Mouse (Mus musculus): Measurements from ENCODE around the gene Basp1.

The Basp1 gene

DNA sequence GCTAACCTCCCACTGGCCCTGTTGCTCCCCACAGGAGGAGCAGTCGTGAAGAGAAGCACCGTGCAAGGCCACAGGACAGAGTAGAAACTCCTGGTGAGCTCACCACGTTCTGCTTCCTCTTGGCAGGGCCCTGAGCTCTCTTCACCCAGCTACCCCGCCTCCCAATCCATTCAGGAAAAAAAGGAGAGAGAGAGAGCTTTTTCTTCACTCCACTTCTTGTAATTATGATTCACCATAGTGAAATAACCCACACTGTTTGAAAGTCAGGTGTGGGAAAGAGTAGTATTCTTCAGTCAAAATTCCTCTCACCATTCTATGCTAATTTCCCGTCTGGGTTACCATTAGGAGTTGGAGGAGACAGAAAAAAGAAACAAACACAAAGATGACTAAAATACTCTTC lies 48.1 kb downstream of the Basp1 start:
- in situ Hi-C loops (cut with MboI; ENCODE audit: low sequenced_read_pairs), result no loop called here

DNA sequence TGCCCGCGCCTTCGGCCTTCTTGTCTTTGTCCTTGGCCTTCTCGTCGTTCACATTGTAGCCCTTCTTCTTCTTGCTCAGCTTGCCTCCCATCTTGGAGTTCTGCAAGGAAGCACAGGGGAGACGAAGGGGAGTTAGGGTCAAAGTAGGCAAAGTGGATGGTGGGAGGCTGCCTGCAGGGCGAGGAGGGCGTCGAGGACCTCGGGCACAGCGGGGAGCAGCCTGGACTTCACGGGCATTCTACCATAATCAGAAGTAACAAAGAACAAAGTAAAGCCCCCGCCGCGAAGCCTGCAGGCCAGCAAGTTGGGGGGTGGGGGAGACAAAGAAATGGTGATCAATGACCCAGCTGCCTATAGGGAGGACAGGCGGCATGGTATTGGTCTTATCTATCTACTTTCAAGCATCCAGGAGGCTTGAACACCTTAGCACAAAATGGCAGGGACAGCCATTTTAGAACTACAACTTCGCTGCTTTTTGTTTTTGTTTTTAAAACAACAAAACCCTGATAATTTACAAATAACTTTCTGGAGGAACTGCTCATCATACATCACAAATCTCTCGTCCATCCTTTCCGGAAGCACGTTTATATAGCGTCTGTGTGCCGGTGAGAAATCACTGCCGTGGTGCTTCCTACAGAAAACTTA lies 48.6 kb downstream of the Basp1 start:
- in situ Hi-C loops (cut with MboI; ENCODE audit: low sequenced_read_pairs), result no loop called here

DNA sequence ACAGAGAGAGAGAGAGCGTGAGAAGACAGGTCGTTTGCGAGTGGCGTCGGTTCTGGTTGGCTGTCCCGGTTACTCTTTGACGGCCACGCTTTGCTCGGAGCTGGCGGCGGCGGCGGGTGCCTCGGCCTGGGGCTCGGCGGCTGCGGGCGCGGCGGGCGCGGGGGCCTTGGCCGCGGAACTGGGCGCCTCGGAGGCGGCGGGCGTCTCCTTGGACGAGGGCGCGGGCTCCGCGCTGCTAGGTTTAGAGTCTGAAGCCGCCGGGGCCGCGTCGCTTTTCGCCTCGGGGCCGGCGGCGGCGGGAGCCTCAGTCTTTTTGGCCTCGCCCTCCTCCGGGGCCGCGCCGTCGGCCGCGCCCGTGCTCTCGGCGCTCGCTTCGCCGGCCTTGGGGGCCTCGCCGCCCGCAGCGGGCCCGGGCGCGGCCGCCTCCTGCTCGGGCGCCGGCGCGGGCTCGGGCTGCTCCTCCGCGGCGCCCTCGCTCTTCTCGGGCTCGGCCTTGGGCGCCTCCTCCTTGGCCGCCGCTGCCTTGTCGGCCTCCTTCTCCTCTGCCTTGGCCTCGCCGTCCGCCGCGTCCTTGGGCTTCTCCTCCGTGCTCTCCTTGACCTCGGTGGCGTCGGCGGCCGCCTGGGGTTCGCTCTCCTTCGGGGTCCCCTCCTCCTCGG lies 49.3 kb downstream of the Basp1 start:
- in situ Hi-C loops (cut with MboI; ENCODE audit: low sequenced_read_pairs), result no loop called here

DNA sequence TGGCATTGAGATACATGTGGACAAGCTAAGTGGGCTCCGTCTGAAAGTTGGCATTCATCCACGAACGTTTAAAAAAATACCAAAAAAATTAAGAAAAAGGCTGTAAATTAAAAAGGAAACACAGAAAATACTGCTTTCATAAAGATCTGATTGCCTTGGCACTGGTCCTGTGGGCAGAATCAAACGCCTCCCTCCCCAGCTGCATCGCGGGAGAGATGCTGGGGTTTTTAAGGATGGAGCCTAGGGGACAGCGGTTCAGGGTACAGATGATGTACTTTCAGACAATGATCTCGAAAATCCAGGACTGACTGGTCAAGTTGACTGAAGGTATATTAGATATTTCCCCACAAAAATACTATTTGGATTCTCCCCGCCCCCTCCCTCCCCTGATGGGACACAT lies 49.9 kb downstream of the Basp1 start:
- in situ Hi-C loops (cut with MboI; ENCODE audit: low sequenced_read_pairs), result no loop called here

DNA sequence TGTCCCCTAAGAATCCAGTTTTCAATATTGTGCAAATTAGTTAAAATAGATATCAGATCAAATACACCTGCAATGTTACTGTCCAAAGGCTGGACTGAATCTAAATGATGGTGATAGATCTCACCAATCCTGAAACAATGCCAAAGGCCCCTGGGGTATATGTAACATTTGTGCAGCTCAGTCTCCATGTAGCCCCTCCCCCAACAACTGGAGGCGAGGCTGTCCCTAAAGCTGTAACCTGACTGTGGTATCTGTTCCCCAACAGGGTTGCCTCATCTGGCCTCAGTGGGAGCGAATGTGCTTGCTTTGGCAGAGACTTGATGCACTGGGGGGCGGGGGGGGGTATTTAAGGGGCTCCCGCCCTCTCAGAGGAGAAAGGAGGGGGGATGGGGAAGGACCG lies 52.7 kb downstream of the Basp1 start:
- in situ Hi-C loops (cut with MboI; ENCODE audit: low sequenced_read_pairs), result no loop called here

DNA sequence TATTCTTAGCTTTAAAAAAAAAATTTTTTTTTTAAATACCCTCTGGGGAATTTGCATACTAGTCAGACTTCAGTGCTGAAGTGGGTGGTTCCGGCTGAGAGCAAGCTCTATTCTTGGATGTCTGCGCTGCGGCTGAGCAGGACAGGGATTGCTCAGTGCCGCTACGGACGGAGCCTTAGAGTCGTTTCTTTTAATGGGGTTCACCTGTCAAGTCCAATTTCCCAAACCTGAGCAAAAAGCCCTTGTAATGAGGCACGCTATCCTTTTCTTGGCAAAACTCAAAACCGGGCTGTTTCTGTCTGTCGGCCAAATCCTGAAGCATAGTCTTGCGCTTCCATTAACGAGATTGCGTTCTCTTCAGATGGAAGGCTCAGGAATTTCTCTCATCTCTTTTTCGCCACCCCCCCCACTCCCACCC lies 54.9 kb downstream of the Basp1 start:
- in situ Hi-C loops (cut with MboI; ENCODE audit: low sequenced_read_pairs), result no loop called here

DNA sequence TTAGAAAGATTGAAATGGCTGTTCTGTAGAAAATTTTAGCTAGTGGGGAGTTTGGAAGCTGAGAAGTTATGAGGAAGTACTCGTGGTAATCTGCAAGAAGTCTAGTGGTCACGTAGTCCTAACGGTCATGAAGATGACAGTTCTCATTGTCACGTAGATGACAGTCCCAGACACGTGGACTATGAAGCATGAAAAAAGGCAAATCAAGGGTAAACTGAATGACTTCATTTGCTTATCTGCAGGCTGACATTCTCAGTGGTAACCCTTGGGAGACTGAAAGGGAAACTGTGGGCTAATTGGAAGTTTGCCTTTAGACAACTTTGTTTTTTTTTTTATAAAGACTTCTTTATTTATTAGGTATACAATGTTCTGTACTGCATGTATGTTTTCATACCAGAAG lies 58.2 kb downstream of the Basp1 start:
- in situ Hi-C loops (cut with MboI; ENCODE audit: low sequenced_read_pairs), result no loop called here

DNA sequence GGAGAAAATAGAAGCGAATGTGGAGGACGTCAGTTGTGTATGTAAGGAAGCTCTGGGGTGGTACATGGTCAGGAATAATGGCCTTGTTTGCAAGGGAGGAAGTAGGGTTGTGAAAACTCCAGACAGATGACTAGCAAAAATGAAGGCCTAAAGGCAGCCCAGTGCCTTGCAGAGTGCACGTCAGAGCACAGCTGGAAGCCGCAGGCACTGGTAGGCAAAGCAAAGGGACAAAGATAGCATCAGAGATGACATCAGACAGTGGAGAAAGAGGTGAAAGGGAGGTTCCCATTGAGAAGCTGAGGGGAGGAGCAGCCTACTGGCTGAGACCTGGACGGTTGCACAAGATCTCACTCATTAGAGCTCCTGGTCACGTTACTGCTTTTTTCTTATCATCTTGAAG lies 58.8 kb downstream of the Basp1 start:
- in situ Hi-C loops (cut with MboI; ENCODE audit: low sequenced_read_pairs), result no loop called here

DNA sequence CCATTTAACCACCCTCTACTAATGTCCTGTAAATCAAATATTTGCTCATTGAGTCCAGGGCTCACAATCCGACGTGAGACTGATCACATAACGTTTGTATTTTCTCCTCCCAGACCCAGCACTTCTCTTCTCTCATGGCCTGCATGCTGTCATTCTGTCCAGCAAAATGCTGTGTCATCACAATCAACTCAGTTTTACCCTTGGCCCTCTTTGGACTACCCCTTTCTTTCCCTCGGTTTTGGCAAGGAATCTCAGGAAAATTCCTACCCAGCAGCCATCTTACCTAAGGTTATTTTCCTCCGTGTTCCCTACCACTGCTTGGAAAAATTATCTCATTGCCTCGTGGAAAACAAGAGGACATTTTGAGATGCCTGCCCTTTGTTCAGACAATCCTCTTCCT lies 60.1 kb downstream of the Basp1 start:
- in situ Hi-C loops (cut with MboI; ENCODE audit: low sequenced_read_pairs), result no loop called here

DNA sequence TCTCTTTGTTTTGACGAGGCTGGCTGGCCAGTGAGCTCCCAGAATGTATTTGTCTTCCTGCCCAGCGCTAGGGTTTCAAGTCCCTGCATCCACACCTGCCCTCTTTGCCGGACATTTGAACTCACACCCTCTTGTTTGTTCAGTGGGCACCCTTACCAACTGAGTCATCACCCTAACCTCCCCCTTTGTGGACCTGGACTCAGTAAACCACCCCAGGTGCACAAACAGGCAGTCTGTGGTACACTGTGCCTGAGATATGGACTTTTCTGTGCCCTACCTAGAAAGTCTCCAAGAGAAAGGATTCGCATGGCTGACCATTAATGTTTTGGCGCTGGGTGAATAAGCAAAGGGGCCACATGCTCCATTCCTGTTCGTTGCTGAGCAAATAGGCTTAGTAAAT lies 70.3 kb downstream of the Basp1 start:
- in situ Hi-C loops (cut with MboI; ENCODE audit: low sequenced_read_pairs), result no loop called here

DNA sequence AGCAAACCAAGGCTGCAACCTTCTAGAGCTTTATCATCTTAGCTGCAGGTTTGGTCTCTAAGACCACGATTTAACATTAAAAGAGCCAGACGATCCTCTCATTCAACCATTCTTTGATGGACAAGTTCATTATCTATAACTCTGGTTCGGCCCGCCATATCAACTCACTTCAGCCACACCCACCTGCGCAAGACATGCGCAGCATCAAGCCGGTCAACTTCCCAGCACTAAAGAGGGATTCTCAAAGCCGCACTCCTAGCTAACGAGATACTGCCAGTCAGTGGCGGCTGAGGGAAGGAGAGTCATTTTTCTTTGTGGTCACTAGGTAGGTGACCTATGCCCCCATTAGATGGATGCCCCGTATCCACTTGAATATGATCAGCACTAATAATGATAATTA lies 78.3 kb downstream of the Basp1 start:
- in situ Hi-C loops (cut with MboI; ENCODE audit: low sequenced_read_pairs), result no loop called here

DNA sequence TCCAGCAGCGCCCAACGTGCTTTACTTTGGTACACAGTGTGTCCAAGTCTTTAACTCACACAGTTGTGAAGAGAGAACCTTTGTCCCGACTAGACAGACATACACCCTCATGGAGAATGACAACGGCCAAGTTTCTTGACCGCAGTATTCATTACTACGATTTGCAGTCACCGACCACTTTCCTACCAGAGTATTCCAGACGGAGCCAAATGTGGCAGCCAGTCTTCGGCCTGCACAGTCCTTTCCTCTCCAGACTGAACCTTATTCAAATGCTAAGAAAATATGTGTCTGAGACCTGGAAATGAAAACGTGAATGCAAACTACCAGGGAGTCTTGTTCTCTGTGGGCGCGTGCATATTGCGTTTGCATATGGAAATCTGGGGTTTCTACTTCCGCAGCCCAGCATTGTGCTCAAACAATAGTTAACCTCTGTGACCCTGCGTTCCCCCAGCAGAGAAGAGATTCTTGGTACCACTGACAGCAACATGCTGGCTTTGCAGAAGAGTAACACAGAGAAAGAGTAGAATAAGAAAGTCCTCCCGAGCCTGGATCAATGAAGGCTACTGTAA lies 81.6 kb downstream of the Basp1 start:
- in situ Hi-C loops (cut with MboI; ENCODE audit: low sequenced_read_pairs), result no loop called here

DNA sequence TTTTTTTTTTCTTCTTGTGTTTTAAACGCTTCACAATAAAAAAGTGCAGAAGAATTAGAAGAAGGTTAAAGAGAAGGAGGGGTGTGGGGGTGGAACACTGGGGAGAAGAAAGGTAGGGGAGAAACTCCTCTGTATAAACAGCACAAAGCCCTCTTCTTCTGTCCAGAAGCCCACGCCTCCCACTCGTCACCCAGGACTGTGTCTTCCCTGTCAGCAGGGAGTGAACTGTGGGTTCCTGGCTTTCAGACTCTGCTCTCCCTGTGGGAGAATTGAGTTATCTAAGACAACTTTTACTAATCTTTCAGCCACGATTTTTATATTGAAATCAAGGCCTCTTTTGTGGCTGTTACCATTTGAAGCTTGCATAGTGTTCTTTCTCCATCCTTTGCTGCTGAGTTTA lies 82.6 kb downstream of the Basp1 start:
- in situ Hi-C loops (cut with MboI; ENCODE audit: low sequenced_read_pairs), result no loop called here

DNA sequence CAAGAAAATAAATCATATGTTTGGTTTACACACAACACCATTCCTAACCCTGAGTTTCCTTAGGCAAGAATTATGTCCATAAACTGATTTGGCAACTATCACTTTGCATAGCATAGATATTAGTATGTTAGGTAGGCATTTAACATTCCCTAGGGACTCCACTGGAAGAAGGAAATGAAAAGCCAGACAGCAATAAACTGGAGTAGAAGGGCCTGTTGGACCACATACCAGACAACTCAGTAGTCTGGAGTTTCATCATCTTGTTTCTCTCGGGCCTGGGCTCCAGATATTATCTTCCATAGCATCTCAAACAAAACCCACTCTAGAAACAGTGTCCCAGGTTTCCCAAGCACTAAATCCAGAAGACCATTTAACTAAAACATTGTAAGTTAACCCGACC lies 91.0 kb downstream of the Basp1 start:
- in situ Hi-C loops (cut with MboI; ENCODE audit: low sequenced_read_pairs), result no loop called here

DNA sequence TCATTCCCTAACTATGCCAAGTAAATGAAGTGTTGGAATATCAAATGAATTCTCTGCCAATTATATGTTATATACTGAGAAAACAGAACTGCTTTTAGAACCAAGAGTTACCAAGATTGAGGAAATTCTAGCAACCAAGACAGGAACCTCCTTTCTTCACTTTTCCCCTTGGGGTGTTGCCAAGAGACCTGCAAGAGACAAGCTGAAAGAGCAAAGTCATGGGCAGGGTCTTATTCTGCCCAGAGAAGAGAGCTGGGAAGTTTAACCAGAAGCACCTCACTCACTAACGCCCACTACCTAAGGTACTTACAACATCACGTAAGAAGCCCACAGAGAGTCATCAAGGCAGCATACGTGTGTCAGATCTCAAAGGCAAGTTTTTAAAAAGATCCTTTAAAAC lies 91.5 kb downstream of the Basp1 start:
- in situ Hi-C loops (cut with MboI; ENCODE audit: low sequenced_read_pairs), result no loop called here

DNA sequence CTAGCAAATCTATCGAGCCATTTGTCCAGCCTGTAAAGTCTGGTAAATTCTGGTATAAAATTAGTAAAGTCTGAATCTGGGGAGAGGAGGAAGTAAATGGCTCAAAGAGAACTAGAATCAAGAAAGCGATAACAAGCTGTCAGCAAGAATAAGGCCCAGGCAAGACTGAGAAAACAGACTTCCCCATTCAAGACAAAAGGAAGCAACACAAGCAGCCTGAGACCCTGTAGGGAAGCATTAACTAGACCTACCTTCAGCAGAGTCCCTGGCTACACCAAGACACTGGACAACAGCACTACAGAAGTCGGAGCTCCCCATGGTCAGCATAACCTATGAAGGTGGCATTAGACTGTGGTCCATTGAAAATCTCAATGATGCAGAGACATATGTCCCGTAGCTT lies 91.9 kb downstream of the Basp1 start:
- in situ Hi-C loops (cut with MboI; ENCODE audit: low sequenced_read_pairs), result no loop called here

DNA sequence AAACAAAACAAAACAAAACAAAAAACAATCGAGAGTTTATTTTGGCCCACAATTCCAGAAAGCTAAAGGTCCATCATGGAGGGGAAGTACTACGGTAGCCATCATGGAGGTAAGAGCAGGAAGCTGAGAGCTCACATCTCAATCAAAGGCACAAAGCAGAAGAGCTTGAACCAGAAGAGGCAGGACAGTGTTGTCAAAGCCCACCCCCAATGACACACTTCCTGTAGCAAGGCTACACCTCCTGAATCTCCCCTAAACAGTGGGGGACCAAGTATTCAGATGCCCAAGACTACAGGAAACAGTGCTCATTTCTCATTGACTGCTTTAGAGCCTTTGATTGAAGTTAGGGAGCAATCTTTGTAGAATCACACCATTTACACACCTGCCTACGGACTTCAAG lies 99.1 kb downstream of the Basp1 start:
- in situ Hi-C loops (cut with MboI; ENCODE audit: low sequenced_read_pairs), result no loop called here
